Mouse (Mus musculus) olfactory bulb, adult 2 months (tissue): ENCODE results near the gene Gm10160.

Experiments used
- CTCF ChIP-seq: fragments of 200-500 bp; IDR thresholded peaks from 2 replicates; pipeline ENCODE4 v1.5.1; 2012; ENCODE audit warnings: low read depth, mild to moderate bottlenecking, low read length, moderate library complexity; ENCODE audit not compliant: insufficient read depth
- POLR2A ChIP-seq: fragments of 200-500 bp; IDR thresholded peaks from 2 replicates; pipeline ENCODE4 v1.6.1; 2012; ENCODE audit warnings: mild to moderate bottlenecking, low read depth, low read length, moderate library complexity; ENCODE audit not compliant: insufficient read depth

GRCm38 (mm10) chr7:81849214-81849613, 6.4 kb downstream of the Gm10160 start:
- no peak for TF ChIP-seq POLR2A
- no peak for TF ChIP-seq CTCF
